Mouse (Mus musculus) MEL (cell line): Measurements from ENCODE around the gene Lxn. TPM values are rescaled to one million over a fixed set of nuclear protein-coding genes. Genes with fewer than 3 reads are reported as not detected.
A peak's percentile ranks its signal among the peaks of the same experiment; 100 is the strongest.

ENCODE experiments used
- DNase-seq: peaks from one replicate; pipeline ENCODE4 v3.0.0; 2011; ENCODE audit warnings: low read depth, low spot score
- H3K27ac ChIP-seq: 2 replicates; pipeline ENCODE4 v1.5.1; 2012; ENCODE audit warnings: low read depth, mild to moderate bottlenecking, control low read depth, low read length, moderate library complexity; ENCODE audit not compliant: control insufficient read depth
- H3K27me3 ChIP-seq, 2 experiments: fragments of 150-350 bp in 1 of 2; sonication (generic) in 1 of 2; 2 replicates each; pipeline ENCODE4 v1.6.1; 2012; ENCODE audit warnings: low read length in 2 of 2, mild to moderate bottlenecking in 2 of 2, improper control_type of control experiment in 1 of 2, moderate library complexity in 1 of 2; ENCODE audit not compliant: insufficient read depth in 2 of 2, control insufficient read depth in 1 of 2
- H3K36me3 ChIP-seq, 2 experiments: 2 replicates each; pipeline ENCODE4 v1.6.1; 2012 to 2014; ENCODE audit warnings: low read length in 2 of 2, improper control_type of control experiment in 1 of 2, inconsistent platforms in 1 of 2, mild to moderate bottlenecking in 1 of 2; ENCODE audit not compliant: insufficient read depth in 2 of 2, control insufficient read depth in 1 of 2
- H3K4me1 ChIP-seq, 2 experiments: fragments of 150-350 bp in 1 of 2; sonication (generic) in 1 of 2; 2 replicates each; pipeline ENCODE4 v1.6.1; 2012; ENCODE audit warnings: low read length in 2 of 2, improper control_type of control experiment in 1 of 2, mild to moderate bottlenecking in 1 of 2; ENCODE audit not compliant: insufficient read depth in 2 of 2, control insufficient read depth in 1 of 2
- H3K4me3 ChIP-seq, 2 experiments: fragments of 150-350 bp in 1 of 2; sonication (generic) in 1 of 2; 2 replicates each; pipeline ENCODE4 v1.5.1; 2012; ENCODE audit warnings: low read depth in 2 of 2, low read length in 2 of 2, mild to moderate bottlenecking in 2 of 2, moderate library complexity in 2 of 2, control low read depth in 1 of 2, improper control_type of control experiment in 1 of 2; ENCODE audit not compliant: control insufficient read depth in 1 of 2, insufficient read depth in 1 of 2
- H3K79me2 ChIP-seq: 2 replicates; pipeline ENCODE4 v1.6.1; 2012; ENCODE audit warnings: mild to moderate bottlenecking, low read length, moderate library complexity; ENCODE audit not compliant: control insufficient read depth, poor library complexity, insufficient read depth
- H3K9ac ChIP-seq: 2 replicates; pipeline ENCODE4 v1.6.1; 2012; ENCODE audit warnings: low read depth, mild to moderate bottlenecking, control low read depth, low read length, moderate library complexity; ENCODE audit not compliant: control insufficient read depth, poor library complexity, severe bottlenecking
- H3K9me3 ChIP-seq: fragments of 150-350 bp; sonication (generic); replicated peaks from 2 replicates; pipeline ENCODE4 v1.6.1; 2012; ENCODE audit warnings: mild to moderate bottlenecking, low read length, improper control_type of control experiment, moderate library complexity; ENCODE audit not compliant: insufficient read depth
- CHD1 ChIP-seq: IDR thresholded peaks from 2 replicates; pipeline ENCODE4 v1.6.1; 2012; ENCODE audit warnings: low read depth, mild to moderate bottlenecking, inconsistent platforms, low read length, improper control_type of control experiment
- CTCF ChIP-seq, 3 experiments: IDR thresholded peaks in 2 of 3; conservative IDR thresholded peaks in 1 of 3; 2 replicates each; pipeline ENCODE4 v1.5.1; 2011 to 2012; ENCODE audit warnings: low read length in 3 of 3, low read depth in 2 of 3, mild to moderate bottlenecking in 2 of 3, improper control_type of control experiment in 1 of 3, inconsistent platforms in 1 of 3, mixed read lengths in 1 of 3, moderate library complexity in 1 of 3; ENCODE audit not compliant: control insufficient read depth in 1 of 3, insufficient read depth in 1 of 3, poor library complexity in 1 of 3, severe bottlenecking in 1 of 3
- EP300 ChIP-seq, 2 experiments: IDR thresholded peaks; 2 replicates each; pipeline ENCODE4 v1.6.1; 2011; ENCODE audit warnings: improper control_type of control experiment in 2 of 2, low read length in 2 of 2, low read depth in 1 of 2, mild to moderate bottlenecking in 1 of 2
- ETS1 ChIP-seq: IDR thresholded peaks from 2 replicates; pipeline ENCODE4 v1.6.1; 2012; ENCODE audit warnings: low read depth, mild to moderate bottlenecking, inconsistent platforms, low read length, improper control_type of control experiment, moderate library complexity
- GABPA ChIP-seq: IDR thresholded peaks from 2 replicates; pipeline ENCODE4 v1.6.1; 2012; ENCODE audit warnings: low read depth, mild to moderate bottlenecking, inconsistent platforms, low read length, improper control_type of control experiment, moderate library complexity
- GATA1 ChIP-seq: IDR thresholded peaks from 2 replicates; pipeline ENCODE4 v1.6.1; 2011; ENCODE audit warnings: low read depth, low read length, improper control_type of control experiment
- KAT2A ChIP-seq: conservative IDR thresholded peaks from 2 replicates; pipeline ENCODE4 v1.6.1; 2012; ENCODE audit warnings: low read depth, low read length, improper control_type of control experiment, inconsistent platforms
- MAFK ChIP-seq: IDR thresholded peaks from 2 replicates; pipeline ENCODE4 v1.6.1; 2011; ENCODE audit warnings: low read depth, mild to moderate bottlenecking, low read length, improper control_type of control experiment, borderline replicate concordance
- MAX ChIP-seq: IDR thresholded peaks from 2 replicates; pipeline ENCODE4 v1.6.1; 2011; ENCODE audit warnings: low read length, improper control_type of control experiment
- MEF2A ChIP-seq: IDR thresholded peaks from 2 replicates; pipeline ENCODE4 v1.6.1; 2014; ENCODE audit warnings: low read depth, mild to moderate bottlenecking, inconsistent platforms, low read length, improper control_type of control experiment; ENCODE audit not compliant: poor library complexity, insufficient replicate concordance, severe bottlenecking; ENCODE audit errors: extremely low read depth
- MXI1 ChIP-seq: IDR thresholded peaks from 2 replicates; pipeline ENCODE4 v1.6.1; 2011; ENCODE audit warnings: mild to moderate bottlenecking, low read depth, low read length, improper control_type of control experiment
- MYB ChIP-seq: IDR thresholded peaks from 2 replicates; pipeline ENCODE4 v1.6.1; 2011; ENCODE audit warnings: mild to moderate bottlenecking, low read depth, low read length, improper control_type of control experiment
- MYC ChIP-seq: IDR thresholded peaks from 2 replicates; pipeline ENCODE4 v1.6.1; 2011; ENCODE audit warnings: low read depth, mild to moderate bottlenecking, low read length, improper control_type of control experiment, moderate library complexity
- NELFE ChIP-seq: IDR thresholded peaks from 2 replicates; pipeline ENCODE4 v1.6.1; 2011; ENCODE audit warnings: low read depth, low read length, improper control_type of control experiment
- POLR2AphosphoS2 ChIP-seq: IDR thresholded peaks from 2 replicates; pipeline ENCODE4 v1.6.1; 2011; ENCODE audit warnings: low read length, improper control_type of control experiment
- RAD21 ChIP-seq: IDR thresholded peaks from 2 replicates; pipeline ENCODE4 v1.6.1; 2011; ENCODE audit warnings: mild to moderate bottlenecking, low read depth, low read length, improper control_type of control experiment
- RCOR1 ChIP-seq: IDR thresholded peaks from 2 replicates; pipeline ENCODE4 v1.6.1; 2012; ENCODE audit warnings: low read depth, mild to moderate bottlenecking, inconsistent platforms, low read length, improper control_type of control experiment
- SIN3A ChIP-seq: IDR thresholded peaks from 2 replicates; pipeline ENCODE4 v1.6.1; 2012; ENCODE audit warnings: low read length, improper control_type of control experiment, inconsistent platforms
- SMC3 ChIP-seq: IDR thresholded peaks from 2 replicates; pipeline ENCODE4 v1.6.1; 2011; ENCODE audit warnings: low read depth, low read length, improper control_type of control experiment
- TAL1 ChIP-seq: IDR thresholded peaks from 2 replicates; pipeline ENCODE4 v1.6.1; 2012; ENCODE audit warnings: mild to moderate bottlenecking, inconsistent platforms, low read length, moderate library complexity, mixed read lengths
- TCF12 ChIP-seq: IDR thresholded peaks from 2 replicates; pipeline ENCODE4 v1.6.1; 2014; ENCODE audit warnings: low read depth, mild to moderate bottlenecking, inconsistent platforms, low read length, improper control_type of control experiment, moderate library complexity
- USF1 ChIP-seq: IDR thresholded peaks from 2 replicates; pipeline ENCODE4 v1.6.1; 2014; ENCODE audit warnings: low read depth, mild to moderate bottlenecking, inconsistent platforms, low read length, improper control_type of control experiment, moderate library complexity
- USF2 ChIP-seq, 2 experiments: IDR thresholded peaks; 2 replicates each; pipeline ENCODE4 v1.6.1; 2011 to 2012; ENCODE audit warnings: improper control_type of control experiment in 2 of 2, low read length in 2 of 2, borderline replicate concordance in 1 of 2, inconsistent platforms in 1 of 2, low read depth in 1 of 2, mild to moderate bottlenecking in 1 of 2; ENCODE audit not compliant: insufficient read depth in 1 of 2
- ZC3H11A ChIP-seq: IDR thresholded peaks from 2 replicates; pipeline ENCODE4 v1.6.1; 2012; ENCODE audit warnings: low read depth, mild to moderate bottlenecking, inconsistent platforms, low read length, improper control_type of control experiment
- ZKSCAN1 ChIP-seq: IDR thresholded peaks from 2 replicates; pipeline ENCODE4 v1.6.1; 2012; ENCODE audit warnings: low read depth, mild to moderate bottlenecking, inconsistent platforms, low read length, improper control_type of control experiment, moderate library complexity
- ZMIZ1 ChIP-seq: IDR thresholded peaks from 2 replicates; pipeline ENCODE4 v1.6.1; 2012; ENCODE audit warnings: low read depth, mild to moderate bottlenecking, inconsistent platforms, low read length, improper control_type of control experiment, moderate library complexity
- polyA plus RNA-seq, 2 experiments: library from polyadenylated mRNA; stranded (reverse) in 1 of 2; unstranded in 1 of 2; fragments of >175 nt in 1 of 2; fragments of >200 nt in 1 of 2; gene quantifications; 2 replicates each; pipeline versions ENCODE4 v1.2.1 to v1.2.4; 2012; ENCODE audit warnings: low replicate concordance in 2 of 2, low read depth in 1 of 2; ENCODE audit not compliant: insufficient read length in 2 of 2, insufficient read depth in 1 of 2, missing spikeins in 1 of 2
- total RNA-seq: library from RNA; depleted of rRNA; stranded (reverse); fragments of 300-350 nt; gene quantifications from 2 replicates; pipeline ENCODE4 v1.2.3, GENCODE M21; 2012

Lxn gene
- total and polyA plus RNA-seq, 3 experiments: 0.26 TPM; not detected in 2

DNA sequence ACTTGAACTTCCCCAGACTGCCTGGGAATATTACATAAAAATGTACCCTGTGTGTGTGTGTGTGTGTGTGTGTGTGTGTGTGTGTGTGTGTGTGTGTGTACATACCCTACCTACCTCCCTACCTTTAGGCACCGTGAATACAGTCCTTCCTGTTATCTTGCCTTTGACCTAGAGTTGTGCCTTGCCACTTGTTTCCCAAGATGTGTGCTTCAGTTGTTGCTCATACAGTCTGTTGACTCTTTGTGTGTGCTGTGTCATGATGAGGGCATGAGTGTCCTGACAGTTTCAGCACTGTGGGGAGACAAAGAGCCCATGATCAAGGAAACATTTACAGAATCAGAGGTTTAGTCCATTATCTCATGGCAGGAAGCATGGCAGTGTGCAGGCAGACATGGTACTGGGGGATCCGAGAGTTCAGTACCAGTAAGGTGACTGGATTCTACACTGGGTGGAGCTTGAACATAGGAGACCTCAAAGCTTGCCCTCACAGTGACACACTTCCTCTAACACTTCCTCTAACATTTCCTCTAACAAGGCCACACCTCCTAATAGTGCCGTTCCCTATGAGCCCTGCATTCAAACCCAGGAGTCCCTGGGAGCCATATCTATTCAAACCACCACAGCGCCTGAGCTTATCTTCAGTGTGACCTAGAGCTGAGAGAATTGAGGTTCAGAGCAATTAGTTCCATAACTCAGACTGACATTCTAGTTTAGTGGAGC, 7.8 kb upstream of the Lxn start:
- peak; percentile 84 for DNase-seq
- Histone ChIP-seq H3K79me2 (no peaks in the 10 kb centered on the region), H3K4me1 (peaks cover 3 to 5% of the 10 kb centered on the region in 2 experiments), H3K27ac (peak overlapping the region; percentile 34), H3K4me3 (no peak overlapping the region), H3K36me3 (peaks cover 9 to 11% of the 10 kb centered on the region in 2 experiments), H3K9me3 (no peaks in the 10 kb centered on the region), H3K9ac (no peak overlapping the region), H3K27me3 (no peaks in the 10 kb centered on the region)
- TF ChIP-seq EP300 (IDR thresholded peaks at IDR 0.05; ENCODE audit: low read depth in 1 of 2, low read length in 2 of 2): peak in 1 of 2 experiments; percentile 50; a peak in 3 of 4 replicates
- TF ChIP-seq ETS1: no peak
- no peak for TF ChIP-seq NELFE
- no peak for TF ChIP-seq GABPA
- TF ChIP-seq MEF2A: no peak
- peak; percentile 42; the same call in 1 of the 2 replicates for TF ChIP-seq TCF12
- no peak for TF ChIP-seq TAL1
- TF ChIP-seq CTCF (IDR thresholded peaks at IDR 0.05 in 2 of 3, conservative IDR thresholded peaks at IDR 0.05 in 1 of 3; ENCODE audit: control insufficient read depth in 1 of 3, insufficient read depth in 1 of 3, low read depth in 2 of 3, low read length in 3 of 3, poor library complexity in 1 of 3, severe bottlenecking in 1 of 3): no peak
- TF ChIP-seq CHD1: no peak
- no peak for TF ChIP-seq RCOR1
- no peak for TF ChIP-seq ZKSCAN1
- TF ChIP-seq SIN3A: no peak
- TF ChIP-seq GATA1: peak; percentile 64
- no peak for TF ChIP-seq POLR2AphosphoS2
- no peak for TF ChIP-seq USF2 (IDR thresholded peaks at IDR 0.05; ENCODE audit: borderline replicate concordance in 1 of 2, insufficient read depth in 1 of 2, low read depth in 1 of 2, low read length in 2 of 2)
- no peak for TF ChIP-seq MYB
- TF ChIP-seq RAD21: no peak
- TF ChIP-seq MXI1: no peak
- TF ChIP-seq ZC3H11A: no peak
- TF ChIP-seq ZMIZ1: no peak
- no peak for TF ChIP-seq MAFK
- TF ChIP-seq USF1: no peak
- no peak for TF ChIP-seq MAX
- no peak for TF ChIP-seq SMC3
- TF ChIP-seq KAT2A: no peak
- TF ChIP-seq MYC: no peak
- TF ChIP-seq, all 39 proteins: peak for 3
